Mouse (Mus musculus) embryo, embryonic 11 days (tissue): ENCODE data around the gene Ncoa6.
A peak's percentile ranks its signal among the peaks of the same experiment; 100 is the strongest.

ENCODE experiments used
- DNase-seq: peaks from one replicate; pipeline ENCODE4 v3.0.0-alpha.2; 2015

Ncoa6 gene

DNA sequence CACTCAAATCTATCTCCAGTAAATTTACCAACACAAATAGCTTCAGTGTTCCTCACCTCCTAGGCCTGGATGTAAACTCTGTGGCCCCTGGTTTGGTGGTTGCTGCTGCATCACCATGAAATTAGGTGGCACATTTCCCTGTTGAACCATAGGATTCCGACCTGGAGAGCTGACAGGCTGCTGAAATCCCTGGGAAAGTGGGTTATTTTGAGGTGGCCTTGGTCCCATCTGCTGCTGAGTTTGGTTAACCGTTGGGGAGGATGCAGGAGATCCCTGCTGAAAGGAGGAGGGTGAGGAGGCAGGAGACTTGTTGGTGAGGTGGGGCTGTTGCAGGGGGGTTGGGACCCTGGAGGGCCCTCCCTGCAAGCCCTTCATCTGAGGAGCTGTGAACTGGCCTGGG, 52.8 kb downstream of the Ncoa6 start:
- DNase-seq: no peak

DNA sequence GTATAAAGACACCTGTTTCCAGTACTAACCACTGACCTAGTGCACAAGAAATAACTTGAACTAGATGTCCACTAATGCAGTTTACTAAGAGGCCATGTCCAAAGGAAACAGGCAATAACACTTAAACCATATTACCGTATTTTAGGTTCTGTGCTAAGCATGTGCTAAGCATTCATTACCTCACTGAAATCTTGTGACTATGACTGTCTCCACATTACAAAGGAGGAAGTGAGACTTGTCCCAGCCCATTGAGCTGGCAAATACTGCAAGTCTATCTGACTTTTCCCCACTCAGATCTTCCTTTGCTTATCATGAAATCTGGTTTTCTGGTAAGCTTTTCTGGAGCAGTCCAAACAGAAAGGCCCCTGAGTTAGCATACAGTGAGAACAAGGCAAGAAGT, 69.1 kb downstream of the Ncoa6 start:
- DNase-seq: no peak

- no peak for DNase-seq
Measured at GRCm38 (mm10) chr2:155401926-155402325, 71.8 kb downstream of the Ncoa6 start.

GRCm38 (mm10) chr2:155400276-155400675, 73.4 kb downstream of the Ncoa6 start:
- no peak for DNase-seq

GRCm38 (mm10) chr2:155394586-155394985, 79.1 kb downstream of the Ncoa6 start:
- peak; percentile 23 for DNase-seq

- no peak for DNase-seq
Measured at GRCm38 (mm10) chr2:155388573-155388972, 85.1 kb downstream of the Ncoa6 start.

- no peak for DNase-seq
Measured at GRCm38 (mm10) chr2:155387052-155387451, 86.6 kb downstream of the Ncoa6 start.

GRCm38 (mm10) chr2:155386534-155386899, 87.2 kb downstream of the Ncoa6 start:
- peak; percentile 22 for DNase-seq

DNA sequence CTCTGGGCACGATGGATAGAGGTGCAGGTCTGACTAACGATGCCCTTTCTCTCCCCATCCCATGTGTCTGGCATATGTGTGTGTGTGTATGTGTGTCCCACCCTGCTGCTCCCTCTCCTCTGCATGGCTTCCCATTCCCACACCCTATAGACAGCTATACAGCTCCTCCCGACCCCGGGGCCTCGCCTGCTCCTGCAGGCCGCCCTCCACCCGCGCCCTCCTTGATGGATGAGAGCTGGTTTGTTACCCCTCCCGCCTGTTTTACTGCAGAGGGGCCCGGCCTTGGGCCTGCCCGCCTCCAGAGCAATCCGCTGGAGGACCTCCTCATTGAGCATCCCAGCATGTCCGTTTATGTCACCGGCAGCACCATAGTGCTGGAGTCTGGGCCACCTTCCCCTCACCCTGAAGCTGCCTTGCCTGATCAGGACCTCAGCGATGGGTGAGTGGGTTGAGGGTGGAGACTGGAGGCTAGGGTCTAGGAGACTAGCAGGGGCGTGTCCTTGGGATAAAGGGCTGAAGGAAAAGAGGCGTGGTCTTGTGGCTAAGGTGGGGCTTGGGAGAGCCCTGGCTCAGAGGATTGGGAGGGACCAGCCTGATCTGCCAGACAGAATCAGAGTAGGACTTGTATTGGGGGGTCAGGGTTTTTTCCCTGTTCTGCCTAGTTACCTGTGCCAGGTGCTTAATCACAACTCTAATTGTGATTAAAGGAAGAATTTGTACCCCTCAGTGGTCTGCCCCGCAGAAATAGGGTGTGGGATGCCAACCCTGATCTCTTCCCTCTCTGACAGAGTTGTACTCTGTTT, 87.8 kb downstream of the Ncoa6 start:
- peak; percentile 43 for DNase-seq

GRCm38 (mm10) chr2:155385090-155385489, 88.6 kb downstream of the Ncoa6 start:
- DNase-seq: peak; percentile 79

- no peak for DNase-seq
Measured at GRCm38 (mm10) chr2:155382791-155383438, 90.8 kb downstream of the Ncoa6 start.

DNA sequence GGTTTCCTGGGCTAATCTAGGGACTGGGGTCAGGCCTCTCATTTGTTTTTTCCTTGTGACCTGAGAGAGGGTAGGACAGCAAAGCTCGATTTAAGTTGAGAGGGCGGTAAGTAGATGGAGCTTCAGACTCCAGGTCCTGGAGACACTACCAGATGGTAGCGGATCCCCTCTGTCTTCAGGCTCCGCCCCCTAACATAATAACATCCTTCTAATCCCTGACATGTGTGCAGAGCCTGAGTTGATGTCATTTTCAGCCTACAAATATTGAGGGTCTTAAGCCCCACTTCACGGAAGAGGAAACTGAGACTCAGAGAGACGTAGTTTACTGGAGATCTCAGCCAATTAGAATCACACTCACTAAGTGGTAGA, 91.4 kb downstream of the Ncoa6 start:
- DNase-seq: no peak

DNA sequence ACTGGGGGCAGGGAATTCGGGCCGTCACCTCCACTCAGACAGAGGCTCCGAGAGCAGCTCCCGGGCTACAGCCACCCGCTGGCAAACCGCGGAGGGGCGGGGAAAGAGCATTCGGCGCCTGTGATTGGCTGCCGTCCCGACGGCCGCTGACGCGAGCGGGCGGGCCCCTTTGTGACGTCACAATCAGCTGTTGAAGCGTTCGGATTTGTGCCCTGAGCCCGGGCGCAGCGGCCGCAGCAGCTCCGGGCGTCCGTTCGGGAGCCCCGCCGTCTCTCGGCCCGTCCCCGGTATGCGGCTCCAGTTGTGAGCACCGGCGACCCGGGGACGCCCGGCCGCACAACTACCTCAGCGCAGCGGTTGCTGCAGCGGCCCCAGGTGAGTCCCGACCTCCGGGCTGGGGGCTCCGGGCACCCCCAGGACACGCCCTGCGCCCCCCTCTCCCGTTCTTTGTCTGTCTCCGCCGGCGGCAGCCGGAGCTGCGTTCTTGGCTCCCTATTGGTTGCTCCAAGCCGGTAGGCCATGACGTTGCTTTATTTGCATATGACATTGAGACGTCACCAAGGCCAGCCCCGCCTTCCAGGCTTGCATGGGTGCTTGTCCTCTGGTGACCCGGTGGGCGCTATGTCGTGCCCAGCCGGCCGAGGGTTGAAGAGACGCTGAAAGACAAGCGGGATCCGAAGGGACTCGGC, 91.9 kb downstream of the Ncoa6 start:
- peak; percentile 97 for DNase-seq

- peak; percentile 47 for DNase-seq
Measured at GRCm38 (mm10) chr2:155381060-155381437, 92.6 kb downstream of the Ncoa6 start.

DNA sequence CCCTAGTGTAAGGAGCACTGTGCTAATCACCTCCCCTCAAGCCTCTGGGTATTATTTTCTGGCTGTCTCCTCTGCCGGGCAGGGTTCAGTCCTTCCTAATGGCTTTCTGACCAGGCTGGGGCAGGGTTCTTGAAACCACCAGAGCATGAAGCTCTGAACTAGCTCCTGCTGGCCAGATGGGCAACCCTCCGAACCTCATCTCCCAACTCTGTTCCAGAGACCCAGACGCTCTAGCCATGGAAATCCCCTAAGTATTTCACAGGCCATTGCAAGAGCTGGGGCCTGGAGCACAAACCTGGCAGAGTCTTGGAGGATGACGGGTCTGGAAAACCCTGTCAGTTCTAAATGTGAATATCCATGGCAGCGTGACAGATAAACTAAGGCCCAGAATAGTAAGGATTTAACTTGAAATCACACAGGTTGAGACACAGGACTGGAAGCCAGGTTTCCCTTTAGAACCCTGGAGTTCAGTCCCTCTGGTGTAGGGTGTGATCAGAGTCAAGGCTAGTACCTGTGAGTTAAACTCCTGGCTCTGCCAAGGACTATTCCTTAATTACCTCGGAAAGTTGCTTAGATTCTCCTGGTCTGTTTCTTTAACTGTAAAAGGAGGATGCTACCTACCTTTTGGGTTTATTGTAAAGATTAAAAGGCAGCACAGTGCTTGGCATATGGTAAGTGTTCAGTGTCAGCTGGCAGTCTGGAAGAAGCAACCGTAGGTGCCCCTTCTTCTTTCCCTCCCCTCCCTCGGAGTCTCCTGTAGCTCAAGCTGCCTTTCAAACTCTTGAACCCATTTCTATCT, 93.2 kb downstream of the Ncoa6 start, which contains the start of gene Trp53inp2:
Gene Trp53inp2 (plus strand): TSS at position 799 of the 799 bp plus-strand sequence.
- DNase-seq: no peak

DNA sequence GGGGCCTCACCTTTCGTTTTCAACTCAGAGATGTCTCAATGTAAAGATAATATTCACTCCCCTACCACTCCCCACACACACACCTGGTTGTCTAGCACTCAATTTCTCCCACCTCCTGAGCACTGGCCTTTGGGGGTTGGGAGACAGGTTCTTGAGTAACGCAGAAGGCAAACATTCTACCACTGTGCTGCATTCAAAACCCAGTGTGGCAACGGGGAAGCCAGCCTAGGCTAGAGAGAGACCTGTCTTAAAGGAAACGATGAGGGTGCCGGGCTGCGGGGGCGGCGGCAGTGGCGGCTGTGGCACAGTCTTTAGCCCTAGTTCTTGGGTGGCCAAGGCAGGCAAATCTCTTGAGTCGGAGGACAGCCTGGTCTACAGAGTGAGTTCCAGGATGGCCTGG, 97.5 kb downstream of the Ncoa6 start:
- no peak for DNase-seq

GRCm38 (mm10) chr2:155374521-155374920, 99.2 kb downstream of the Ncoa6 start:
- DNase-seq: no peak

GRCm38 (mm10) chr2:155373886-155374285, 99.8 kb downstream of the Ncoa6 start:
- DNase-seq: no peak

- DNase-seq: no peak
Measured at GRCm38 (mm10) chr2:155373302-155373701, 100.4 kb downstream of the Ncoa6 start.

DNA sequence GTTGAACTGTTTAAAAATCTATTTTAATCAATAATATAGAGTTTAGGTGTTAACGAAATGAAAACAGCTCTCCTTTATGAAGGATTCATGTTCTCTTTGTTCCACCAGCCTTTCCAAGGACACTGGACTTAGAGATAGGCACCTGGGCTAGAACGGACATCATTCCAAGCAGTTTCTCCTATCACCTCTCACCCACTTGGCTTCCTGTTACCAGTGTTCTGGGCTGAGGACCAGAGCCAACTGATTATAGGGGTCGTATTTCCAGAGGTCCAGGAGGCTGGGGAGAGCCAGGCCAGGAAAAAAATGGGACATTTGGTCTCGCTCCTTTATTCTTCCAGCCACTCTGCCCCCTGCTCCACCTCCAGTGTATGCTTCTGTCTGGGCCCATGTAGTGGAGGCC, 101.2 kb downstream of the Ncoa6 start:
- no peak for DNase-seq

DNA sequence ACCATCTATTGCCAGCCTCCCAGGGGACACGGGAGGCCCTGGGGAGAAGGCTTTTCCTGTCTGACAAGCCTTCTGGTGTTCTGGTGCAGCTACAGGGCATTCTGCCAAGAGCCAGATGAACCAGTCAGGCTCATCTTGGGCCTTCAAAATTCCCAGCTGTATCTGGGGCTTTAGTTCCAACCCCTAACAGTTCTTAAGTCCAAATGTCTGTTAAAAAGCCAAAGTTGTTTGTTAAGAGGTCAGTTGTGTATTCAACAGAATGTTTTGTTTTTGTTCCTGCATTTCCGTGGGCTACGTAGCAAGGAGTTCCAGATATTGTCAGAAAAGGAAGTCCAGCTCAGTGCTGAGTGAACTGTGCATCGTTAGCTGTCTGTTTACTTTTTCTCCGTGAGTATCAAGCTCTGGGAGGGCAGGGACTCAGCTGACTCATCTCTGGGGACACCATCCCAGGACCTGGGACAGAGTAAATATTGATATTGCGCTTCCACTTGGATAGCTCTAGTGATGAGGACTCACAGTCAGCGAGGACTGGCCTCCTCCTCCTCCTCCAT, 104.3 kb downstream of the Ncoa6 start:
- no peak for DNase-seq

GRCm38 (mm10) chr2:155367635-155368284, 105.9 kb downstream of the Ncoa6 start:
- DNase-seq: no peak
